Mouse (Mus musculus) C2C12 (cell line): ENCODE measurements at regions not wholly inside any gene's neighbourhood (a gene's known extent, or its start where the extent isn't known, plus 50 kb on each side); places are given as distances from the start of the nearest gene placed in this dataset.

Experiments used
- CEBPB ChIP-seq: IDR thresholded peaks from one replicate; pipeline ENCODE4 v1.6.1; 2011; ENCODE audit warnings: low read depth, mild to moderate bottlenecking, control low read depth, moderate library complexity
- CTCF ChIP-seq: IDR thresholded peaks from one replicate; pipeline ENCODE4 v1.5.1; 2011; ENCODE audit not compliant: control insufficient read depth, insufficient read depth, insufficient read length
- FOSL1 ChIP-seq: IDR thresholded peaks from one replicate; pipeline ENCODE4 v1.8.0; 2011; ENCODE audit warnings: mild to moderate bottlenecking, low read length; ENCODE audit not compliant: poor library complexity, insufficient read depth, severe bottlenecking
- MAX ChIP-seq: IDR thresholded peaks from one replicate; pipeline ENCODE4 v1.6.1; 2011; ENCODE audit warnings: mild to moderate bottlenecking, control low read depth
- MYOD1 ChIP-seq: IDR thresholded peaks from one replicate; pipeline ENCODE4 v1.6.1; 2011; ENCODE audit warnings: low read depth; ENCODE audit not compliant: control insufficient read depth, insufficient read length
- MYOG ChIP-seq: IDR thresholded peaks from one replicate; pipeline ENCODE4 v1.6.1; 2011; ENCODE audit not compliant: control insufficient read depth, insufficient read length; ENCODE audit errors: extremely low read depth
- USF1 ChIP-seq: IDR thresholded peaks from one replicate; pipeline ENCODE4 v1.6.1; 2011; ENCODE audit warnings: low read depth, mild to moderate bottlenecking, control low read depth, moderate library complexity

DNA sequence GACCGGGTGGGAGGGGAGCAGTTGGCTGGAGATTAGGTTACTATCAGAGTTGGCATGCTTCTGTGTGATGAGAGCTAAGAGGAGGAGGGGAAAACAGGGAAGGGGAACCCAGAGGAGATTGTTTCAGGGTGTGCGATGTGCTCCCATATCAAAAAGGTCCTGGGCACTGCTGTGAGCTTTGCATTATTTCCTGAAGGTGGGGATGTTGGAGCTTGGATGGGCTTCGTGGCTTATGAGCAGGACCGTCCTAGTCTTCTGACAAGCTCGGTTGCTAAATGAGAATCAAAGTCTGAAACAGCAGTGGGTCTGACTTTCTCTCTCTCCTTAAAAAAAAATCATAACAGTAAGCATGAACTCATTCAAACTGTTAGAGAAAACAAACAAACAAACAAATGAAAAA, 125.4 kb upstream of the Ralgapa2 start:
- TF ChIP-seq CTCF, result no peak
- TF ChIP-seq MAX, result no peak
- no peak for TF ChIP-seq CEBPB
- TF ChIP-seq MYOD1, result no peak
- no peak for TF ChIP-seq MYOG
- TF ChIP-seq USF1, result no peak
- no peak for TF ChIP-seq FOSL1
